Mouse (Mus musculus): Measurements from ENCODE around the gene Tyw1. TPM values are rescaled to one million over a fixed set of nuclear protein-coding genes. Genes with fewer than 3 reads are reported as not detected.

The Tyw1 gene
- total and polyA plus RNA-seq, 3 experiments: 34.7 to 46.5 (median 37.1) TPM

- TF ChIP-seq ETS1 (conservative IDR thresholded peaks at IDR 0.05; ENCODE audit: low read depth, low read length) (peak; percentile 32), UBTF (IDR thresholded peaks at IDR 0.05; ENCODE audit: low read depth, low read length) (no peak; the same call in 1 of the 2 replicates), MEF2A (IDR thresholded peaks at IDR 0.05; ENCODE audit: borderline replicate concordance, low read depth, low read length) (peak; percentile 83), E2F4 (IDR thresholded peaks at IDR 0.05; ENCODE audit: insufficient replicate concordance, low read depth, low read length) (peak; percentile 72; the same call in 1 of the 2 replicates), MXI1 (IDR thresholded peaks at IDR 0.05; ENCODE audit: low read depth, low read length) (peak; percentile 78), USF1 (IDR thresholded peaks at IDR 0.05; ENCODE audit: low read depth, low read length) (peak; percentile 10; the same call in 1 of the 2 replicates), CHD1 (IDR thresholded peaks at IDR 0.05; ENCODE audit: low read depth, low read length) (peak; percentile 61; the same call in 1 of the 2 replicates), USF2 (conservative IDR thresholded peaks at IDR 0.05; ENCODE audit: low read depth, low read length) (no peak), SMC3 (IDR thresholded peaks at IDR 0.05; ENCODE audit: low read depth, low read length) (0 out of 2 replicates have a peak, but pooled peaks have one; percentile 6), KAT2A (IDR thresholded peaks at IDR 0.05; ENCODE audit: insufficient replicate concordance, low read length) (peak; percentile 95), JUN (IDR thresholded peaks at IDR 0.05; ENCODE audit: insufficient read depth, low read depth, low read length) (0 out of 2 replicates have a peak, but pooled peaks have one; percentile 21)
These were observed 33.0 kb upstream of the Tyw1 start (continued) for GRCm38 (mm10) chr5:130222146-130223004.

GRCm38 (mm10) chr5:130226790-130227189 is 28.6 kb upstream of the Tyw1 start:
- peaks cover 94% of the 10 kb centered on the region for H3K79me2 ChIP-seq (replicated peaks; ENCODE audit: control insufficient read depth, extremely low read depth, insufficient read depth, poor library complexity, severe bottlenecking)
- no peak for DNase-seq (ENCODE audit: extremely low read depth)
- H3K27me3 ChIP-seq (replicated peaks): no peaks in the 10 kb centered on the region
- no peak overlapping the region for H3K27ac ChIP-seq (ENCODE audit: insufficient read depth, low read depth)
- H3K9me3 ChIP-seq (replicated peaks; ENCODE audit: low read length): no peaks in the 10 kb centered on the region
- no peak overlapping the region for H3K4me3 ChIP-seq (replicated peaks in 1 of 3; ENCODE audit: low read depth in 2 of 3, low read length in 2 of 3, poor library complexity in 1 of 3)
- H3K4me1 ChIP-seq (ENCODE audit: control insufficient read depth in 1 of 2, insufficient read depth in 2 of 2): peaks cover 6 to 30% of the 10 kb centered on the region in 2 experiments
- dilution Hi-C loops (cut with MboI; ENCODE audit: extremely low pct_ligation_motif_present, extremely low pct_unique_long_range_greater_than_20kb, low sequenced_read_pairs): no loop called here
- H3K36me3 ChIP-seq (replicated peaks in 1 of 2; ENCODE audit: control insufficient read depth in 1 of 2, insufficient read depth in 1 of 2, low read length in 1 of 2): peaks cover 35 to 70% of the 10 kb centered on the region in 2 experiments
- no peak for TF ChIP-seq MXI1 (IDR thresholded peaks at IDR 0.05; ENCODE audit: low read depth, low read length)
- no peak for TF ChIP-seq NELFE (IDR thresholded peaks at IDR 0.05; ENCODE audit: low read depth, low read length)
- no peak for TF ChIP-seq SMC3 (IDR thresholded peaks at IDR 0.05; ENCODE audit: low read depth, low read length)
- no peak for TF ChIP-seq JUND (conservative IDR thresholded peaks at IDR 0.05; ENCODE audit: low read depth, low read length)
- TF ChIP-seq ETS1 (conservative IDR thresholded peaks at IDR 0.05; ENCODE audit: low read depth, low read length): no peak
- no peak for TF ChIP-seq POLR2AphosphoS2 (IDR thresholded peaks at IDR 0.05; ENCODE audit: low read depth, low read length)
- no peak for TF ChIP-seq ZC3H11A (IDR thresholded peaks at IDR 0.05; ENCODE audit: low read depth, low read length)
- no peak for TF ChIP-seq RAD21 (IDR thresholded peaks at IDR 0.05; ENCODE audit: low read depth, low read length)
- TF ChIP-seq E2F4 (IDR thresholded peaks at IDR 0.05; ENCODE audit: insufficient replicate concordance, low read depth, low read length): no peak
- TF ChIP-seq MEF2A (IDR thresholded peaks at IDR 0.05; ENCODE audit: borderline replicate concordance, low read depth, low read length): no peak
- H3K9ac ChIP-seq (ENCODE audit: insufficient read depth, low read depth): no peak overlapping the region
- in situ Hi-C loops (cut with MboI; ENCODE audit: low pct_ligation_motif_present, low pct_unique_long_range_greater_than_20kb, low sequenced_read_pairs): no loop called here
- no peak overlapping the region for H3K4me2 ChIP-seq (ENCODE audit: insufficient read depth, low read depth, poor library complexity, severe bottlenecking)
